Mouse (Mus musculus): ENCODE measurements around the gene Dph1.

DNA sequence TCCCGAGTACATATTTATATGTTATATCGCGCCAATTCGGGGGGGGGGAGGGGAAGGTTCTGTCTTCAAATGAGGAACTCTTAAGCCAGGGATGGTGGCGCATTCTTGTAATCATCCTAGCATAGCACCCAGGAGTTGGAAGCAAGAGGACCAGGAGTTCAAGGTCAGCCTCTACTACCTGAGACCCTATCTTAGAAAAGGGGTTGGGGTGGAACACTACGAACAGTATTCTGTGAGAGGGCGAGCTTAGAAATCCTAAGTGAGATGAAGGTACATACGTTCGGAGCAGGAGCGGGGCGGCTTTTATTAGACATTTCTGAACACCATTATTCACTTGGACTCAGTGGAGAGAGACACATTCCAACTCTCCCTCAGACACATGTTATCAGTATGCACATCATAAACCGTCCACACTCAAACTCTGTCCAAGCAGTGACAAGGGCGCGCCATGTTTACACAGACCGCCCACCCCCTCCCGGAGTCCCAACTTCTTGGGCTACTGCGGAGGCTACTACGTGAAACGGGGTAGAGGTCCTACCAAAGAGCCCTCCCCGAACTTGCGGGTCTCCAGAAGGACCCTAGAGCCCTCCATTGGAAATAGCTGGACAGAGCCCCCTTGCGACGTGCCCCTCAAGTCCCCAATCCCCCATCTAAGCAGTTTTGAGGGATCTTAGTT is 21.5 kb downstream of the Dph1 start, which contains the start of gene Hic1:
- TF ChIP-seq NANOG (IDR thresholded peaks at IDR 0.05; ENCODE audit: borderline replicate concordance, low read length) (no peak), CTCF (conservative IDR thresholded peaks at IDR 0.05; ENCODE audit: low read length) (no peak), POU5F1 (IDR thresholded peaks at IDR 0.05; ENCODE audit: borderline replicate concordance, low read length) (no peak)

Data from E14TG2a.4 (cell line).